In the genomic region with DNA sequence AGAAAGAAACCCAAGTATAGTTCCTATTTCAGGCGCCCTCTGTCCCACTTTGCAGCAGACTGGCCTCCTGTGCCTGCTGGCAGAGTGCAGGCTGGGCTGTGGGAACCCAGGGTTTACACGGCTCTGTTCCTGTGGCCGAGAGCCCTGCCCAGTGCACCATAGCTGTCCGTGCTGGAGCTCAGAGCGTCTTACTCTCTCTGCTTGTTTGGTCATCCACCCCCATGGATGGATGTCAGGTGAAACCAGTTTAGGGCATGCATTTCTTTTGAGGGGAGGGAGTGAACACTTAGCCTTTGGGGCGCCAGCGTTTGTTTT, we compare ENCODE assay signal across 9 mouse cellular contexts.
DNase-seq lines count a peak whose midpoint lies in the region; ATAC-seq and TF ChIP-seq lines count a peak whose summit lies in the region.
"Had no signal": no experiment of that assay in that cellular context is flagged by ENCODE, and none has a peak within 500 bp of the region (broad histone marks: within the 10 kb centered on the region; RNA-seq: fewer than 3 reads in every experiment).

No protein-coding gene starts in this region.

- H3K4me2 ChIP-seq in heart, embryonic 16.5 days (ENCODE audit: low read depth, low read length), result no peak overlapping the region
- H3K4me2 ChIP-seq in heart, embryonic 12.5 days, result no peak overlapping the region
- H3K4me2 ChIP-seq: limb, embryonic 13.5 days had no signal

- H3K4me3 ChIP-seq in heart, embryonic 16.5 days (ENCODE audit: low read length), result no peak overlapping the region
- no peak overlapping the region for H3K4me3 ChIP-seq in heart, embryonic 12.5 days
- peak overlapping the region; percentile 35 for H3K4me3 ChIP-seq in thymus, adult 2 months (ENCODE audit: control insufficient read depth, insufficient read depth, low read length)
- H3K4me3 ChIP-seq: limb, embryonic 13.5 days had no signal

- TF ChIP-seq POLR2A in thymus, adult 2 months (IDR thresholded peaks at IDR 0.05; ENCODE audit: control insufficient read depth, extremely low read depth, insufficient read depth, low read length, poor library complexity), result no peak

- no peak overlapping the region for H3K9ac ChIP-seq in heart, embryonic 16.5 days (ENCODE audit: low read length)
- H3K9ac ChIP-seq in heart, embryonic 12.5 days, result no peak overlapping the region
- H3K9ac ChIP-seq: limb, embryonic 13.5 days had no signal

- H3K27ac ChIP-seq in heart, embryonic 16.5 days (ENCODE audit: low read length), result peak overlapping the region; percentile 53; the same call in 1 of the 2 replicates
- H3K27ac ChIP-seq in heart, embryonic 12.5 days (ENCODE audit: poor library complexity, severe bottlenecking), result no peak overlapping the region
- peak overlapping the region; percentile 95 for H3K27ac ChIP-seq in thymus, adult 2 months (ENCODE audit: control insufficient read depth, insufficient read depth, low read length)

- ATAC-seq in heart, embryonic 16.5 days (replicated peaks; ENCODE audit: extremely low read depth, insufficient read depth, low FRiP score), result 0 out of 2 replicates have a peak, but pooled peaks have one; percentile 29
- no peak for ATAC-seq in heart, embryonic 12.5 days (ENCODE audit: insufficient number of reproducible peaks, low FRiP score)
- ATAC-seq in megakaryocyte-erythroid progenitor cell, adult 5-6 weeks (replicated peaks; ENCODE audit: low FRiP score, low TSS enrichment, poor library complexity, severe bottlenecking), result peak; percentile 60

- H3K27me3 ChIP-seq in heart, embryonic 16.5 days (ENCODE audit: control insufficient read depth, insufficient read depth, low read length), result no peaks in the 10 kb centered on the region
- no peaks in the 10 kb centered on the region for H3K27me3 ChIP-seq in heart, embryonic 12.5 days (replicated peaks)
- H3K27me3 ChIP-seq in thymus, adult 2 months (ENCODE audit: control insufficient read depth, insufficient read depth, low read length), result no peaks in the 10 kb centered on the region
- H3K27me3 ChIP-seq: limb, embryonic 13.5 days had no signal

- no peak for DNase-seq in thymus, adult 2 months
- DNase-seq in thymus, postnatal 10 days (ENCODE audit: low spot score in 2 of 2), result no peak
- no peak for DNase-seq in embryo, embryonic 10 days (ENCODE audit: low spot score)
- no peak for DNase-seq in urinary bladder, postnatal 14 days (ENCODE audit: low spot score)
- no peak for DNase-seq in thymus, postnatal 4 days

- H3K9me3 ChIP-seq in heart, embryonic 16.5 days (replicated peaks; ENCODE audit: control insufficient read depth, low read length), result no peaks in the 10 kb centered on the region
- no peaks in the 10 kb centered on the region for H3K9me3 ChIP-seq in heart, embryonic 12.5 days (replicated peaks)
- H3K9me3 ChIP-seq: limb, embryonic 13.5 days had no signal

- TF ChIP-seq CTCF in thymus, adult 2 months (IDR thresholded peaks at IDR 0.05; ENCODE audit: borderline replicate concordance, control insufficient read depth, extremely low read depth, insufficient read depth, low read length, poor library complexity), result 0 out of 2 replicates have a peak, but pooled peaks have one; percentile 11

- 83% methylated on average over 7 of the region's 7 CpGs for WGBS in heart, embryonic 16.5 days
- 80% methylated on average over 7 of the region's 7 CpGs for WGBS in heart, embryonic 12.5 days
- WGBS in thymus, adult 2 months, result 33% methylated on average over 7 of the region's 7 CpGs

- peaks cover 10% of the 10 kb centered on the region for H3K4me1 ChIP-seq in heart, embryonic 16.5 days (ENCODE audit: control insufficient read depth, insufficient read depth, low read length)
- peaks cover 14% of the 10 kb centered on the region for H3K4me1 ChIP-seq in heart, embryonic 12.5 days (replicated peaks)
- H3K4me1 ChIP-seq in thymus, adult 2 months (replicated peaks; ENCODE audit: control insufficient read depth, insufficient read depth, low read length), result peaks cover 18% of the 10 kb centered on the region
- H3K4me1 ChIP-seq: limb, embryonic 13.5 days had no signal

- H3K36me3 ChIP-seq in heart, embryonic 16.5 days (ENCODE audit: control insufficient read depth, insufficient read depth), result peaks cover 3% of the 10 kb centered on the region; the same call in 1 of the 2 replicates
- peaks cover 15% of the 10 kb centered on the region for H3K36me3 ChIP-seq in heart, embryonic 12.5 days
- peaks cover 9% of the 10 kb centered on the region; the same call in 1 of the 2 replicates for H3K36me3 ChIP-seq in thymus, adult 2 months (ENCODE audit: control insufficient read depth, insufficient read depth, low read length)
